ENCODE assay signal across 12 mouse cellular contexts in the genomic region with DNA sequence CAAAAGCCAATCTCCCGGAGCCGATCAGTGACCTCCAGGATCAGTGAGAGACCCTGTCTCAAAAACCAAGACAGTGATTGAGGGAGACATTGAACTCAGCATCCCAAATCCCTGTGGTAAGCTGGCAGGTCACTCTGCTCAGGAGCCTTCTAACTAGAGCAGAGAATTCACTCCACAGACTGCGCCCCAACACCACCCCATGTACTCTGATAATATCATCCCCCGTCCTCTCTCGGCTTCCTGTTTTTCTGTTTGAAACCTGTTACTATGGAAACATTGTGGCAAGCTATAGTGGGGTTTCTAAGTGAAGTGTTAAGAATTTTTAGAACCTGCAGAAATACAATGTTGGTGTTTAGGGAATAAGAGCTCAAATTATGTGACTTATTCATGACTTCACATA. TPM values are rescaled to one million over a fixed set of nuclear protein-coding genes. Genes with fewer than 3 reads are reported as not detected.
DNase-seq lines count a peak whose midpoint lies in the region; ATAC-seq and TF ChIP-seq lines count a peak whose summit lies in the region.
"Had no signal": no experiment of that assay in that cellular context is flagged by ENCODE, and none has a peak within 500 bp of the region (broad histone marks: within the 10 kb centered on the region; RNA-seq: fewer than 3 reads in every experiment).

No protein-coding gene starts in this region.

- peak; percentile 24 to 31 for DNase-seq in kidney, postnatal 36 days
- peak; percentile 41 for DNase-seq in CH12.LX (ENCODE audit: extremely low read depth)
- DNase-seq in spleen, postnatal 36 days (ENCODE audit: low spot score in 2 of 2), result peak; percentile 73 to 77
- no peak for DNase-seq in cerebellum, adult 18-20 months
- no peak for DNase-seq in embryonic facial prominence, embryonic 10.5 days (ENCODE audit: low spot score)
- DNase-seq in forebrain, embryonic 10.5 days (ENCODE audit: extremely low spot score, low spot score), result no peak
- DNase-seq: embryo, embryonic 11 days had no signal

- H3K27ac ChIP-seq in kidney, embryonic 16.5 days (ENCODE audit: low read length), result no peak overlapping the region
- no peak overlapping the region for H3K27ac ChIP-seq in CH12.LX (ENCODE audit: insufficient read depth, low read depth)
- H3K27ac ChIP-seq in embryonic facial prominence, embryonic 10.5 days (replicated peaks), result no peak overlapping the region
- H3K27ac ChIP-seq in forebrain, embryonic 10.5 days, result no peak overlapping the region
- H3K27ac ChIP-seq: liver, embryonic 12.5 days; neural tube, embryonic 12.5 days; stomach, embryonic 15.5 days had no signal

- dilution Hi-C loops in CH12.LX (cut with MboI; ENCODE audit: extremely low pct_ligation_motif_present, extremely low pct_unique_long_range_greater_than_20kb, low sequenced_read_pairs), result no loop called here

- peaks cover 17% of the 10 kb centered on the region for H3K4me1 ChIP-seq in kidney, embryonic 16.5 days (ENCODE audit: insufficient read depth, low read length)
- peaks cover 7 to 20% of the 10 kb centered on the region in 2 experiments; a peak in 2 of 4 replicates for H3K4me1 ChIP-seq in CH12.LX (ENCODE audit: control insufficient read depth in 1 of 2, insufficient read depth in 2 of 2)
- peaks cover 14% of the 10 kb centered on the region for H3K4me1 ChIP-seq in embryonic facial prominence, embryonic 10.5 days
- H3K4me1 ChIP-seq in forebrain, embryonic 10.5 days, result peaks cover 10% of the 10 kb centered on the region

- TF ChIP-seq CTCF in CH12.LX (conservative IDR thresholded peaks at IDR 0.05 in 1 of 2, IDR thresholded peaks at IDR 0.05 in 1 of 2; ENCODE audit: low read depth in 2 of 2, low read length in 2 of 2), result no peak

- H3K27me3 ChIP-seq in kidney, embryonic 16.5 days (ENCODE audit: insufficient read depth, low read length), result no peaks in the 10 kb centered on the region
- no peaks in the 10 kb centered on the region for H3K27me3 ChIP-seq in CH12.LX (replicated peaks)
- no peaks in the 10 kb centered on the region for H3K27me3 ChIP-seq in embryonic facial prominence, embryonic 10.5 days (replicated peaks; ENCODE audit: low read depth, poor library complexity, severe bottlenecking)
- H3K27me3 ChIP-seq in forebrain, embryonic 10.5 days (ENCODE audit: poor library complexity, severe bottlenecking), result no peaks in the 10 kb centered on the region
- H3K27me3 ChIP-seq: liver, embryonic 12.5 days; neural tube, embryonic 12.5 days; stomach, embryonic 15.5 days had no signal

- no peak for ATAC-seq in kidney, embryonic 16.5 days (ENCODE audit: low FRiP score, low TSS enrichment)
- peak; percentile 78 for ATAC-seq in inflammation-experienced regulatory T-cells, adult 6 months
- ATAC-seq: liver, embryonic 12.5 days had no signal

- H3K36me3 ChIP-seq in kidney, embryonic 16.5 days (ENCODE audit: insufficient read depth, low read length), result no peaks in the 10 kb centered on the region
- no peaks in the 10 kb centered on the region for H3K36me3 ChIP-seq in CH12.LX (replicated peaks in 1 of 2; ENCODE audit: control insufficient read depth in 1 of 2, insufficient read depth in 1 of 2, low read length in 1 of 2)
- no peaks in the 10 kb centered on the region for H3K36me3 ChIP-seq in embryonic facial prominence, embryonic 10.5 days (replicated peaks)
- no peaks in the 10 kb centered on the region for H3K36me3 ChIP-seq in forebrain, embryonic 10.5 days (replicated peaks)
- H3K36me3 ChIP-seq: liver, embryonic 12.5 days; neural tube, embryonic 12.5 days; stomach, embryonic 15.5 days had no signal

- in situ Hi-C loops in CH12.LX (cut with MboI; ENCODE audit: low pct_ligation_motif_present, low pct_unique_long_range_greater_than_20kb, low sequenced_read_pairs), result no loop called here

- 65% methylated on average over 5 of the region's 5 CpGs for WGBS in kidney, embryonic 16.5 days
- WGBS in embryonic facial prominence, embryonic 10.5 days, result 84% methylated on average over 5 of the region's 5 CpGs
- 86% methylated on average over 5 of the region's 5 CpGs for WGBS in forebrain, embryonic 10.5 days

- TF ChIP-seq POLR2A in CH12.LX (IDR thresholded peaks at IDR 0.05; ENCODE audit: low read depth, low read length), result no peak

- no peak for TF ChIP-seq RAD21 in CH12.LX (IDR thresholded peaks at IDR 0.05; ENCODE audit: low read depth, low read length)

- H3K9me3 ChIP-seq in kidney, embryonic 16.5 days (ENCODE audit: low read length), result no peaks in the 10 kb centered on the region
- H3K9me3 ChIP-seq in CH12.LX (replicated peaks; ENCODE audit: low read length), result no peaks in the 10 kb centered on the region
- H3K9me3 ChIP-seq in embryonic facial prominence, embryonic 10.5 days, result no peaks in the 10 kb centered on the region
- H3K9me3 ChIP-seq in forebrain, embryonic 10.5 days, result no peaks in the 10 kb centered on the region
- H3K9me3 ChIP-seq: liver, embryonic 12.5 days; neural tube, embryonic 12.5 days; stomach, embryonic 15.5 days had no signal

- H3K79me2 ChIP-seq in CH12.LX (replicated peaks; ENCODE audit: control insufficient read depth, extremely low read depth, insufficient read depth, poor library complexity, severe bottlenecking), result no peaks in the 10 kb centered on the region

- TF ChIP-seq EP300 in CH12.LX (IDR thresholded peaks at IDR 0.05; ENCODE audit: low read length), result no peak

- H3K4me2 ChIP-seq in kidney, embryonic 16.5 days (replicated peaks; ENCODE audit: low read depth, low read length), result no peak overlapping the region
- H3K4me2 ChIP-seq in CH12.LX (ENCODE audit: insufficient read depth, low read depth, poor library complexity, severe bottlenecking), result no peak overlapping the region
- H3K4me2 ChIP-seq: liver, embryonic 12.5 days; neural tube, embryonic 12.5 days; stomach, embryonic 15.5 days had no signal

- no peak overlapping the region for H3K4me3 ChIP-seq in kidney, embryonic 16.5 days (ENCODE audit: low read length)
- no peak overlapping the region for H3K4me3 ChIP-seq in CH12.LX (replicated peaks in 1 of 3; ENCODE audit: low read depth in 2 of 3, low read length in 2 of 3, poor library complexity in 1 of 3)
- no peak overlapping the region for H3K4me3 ChIP-seq in embryonic facial prominence, embryonic 10.5 days
- no peak overlapping the region for H3K4me3 ChIP-seq in forebrain, embryonic 10.5 days
- H3K4me3 ChIP-seq: liver, embryonic 12.5 days; neural tube, embryonic 12.5 days; stomach, embryonic 15.5 days had no signal

- no peak overlapping the region for H3K9ac ChIP-seq in kidney, embryonic 16.5 days (replicated peaks; ENCODE audit: low read length)
- H3K9ac ChIP-seq in CH12.LX (ENCODE audit: insufficient read depth, low read depth), result no peak overlapping the region
- H3K9ac ChIP-seq: liver, embryonic 12.5 days; neural tube, embryonic 12.5 days; stomach, embryonic 15.5 days had no signal

TF ChIP-seq in CH12.LX, 34 proteins besides CTCF, POLR2A, EP300 and RAD21:
- TF ChIP-seq MAX (IDR thresholded peaks at IDR 0.05; ENCODE audit: low read length) (no peak), MXI1 (IDR thresholded peaks at IDR 0.05; ENCODE audit: low read depth, low read length) (no peak), UBTF (IDR thresholded peaks at IDR 0.05; ENCODE audit: low read depth, low read length) (no peak), HCFC1 (IDR thresholded peaks at IDR 0.05; ENCODE audit: low read depth, low read length) (no peak), NRF1 (IDR thresholded peaks at IDR 0.05; ENCODE audit: low read depth, low read length) (no peak), ZKSCAN1 (IDR thresholded peaks at IDR 0.05; ENCODE audit: borderline replicate concordance, low read depth, low read length) (no peak), ELF1 (IDR thresholded peaks at IDR 0.05; ENCODE audit: low read depth, low read length) (no peak), PAX5 (IDR thresholded peaks at IDR 0.05; ENCODE audit: low read length) (no peak), USF2 (conservative IDR thresholded peaks at IDR 0.05; ENCODE audit: low read depth, low read length) (no peak), SIN3A (IDR thresholded peaks at IDR 0.05; ENCODE audit: low read length) (no peak), CHD2 (IDR thresholded peaks at IDR 0.05; ENCODE audit: low read length) (no peak), TCF12 (IDR thresholded peaks at IDR 0.05; ENCODE audit: low read depth, low read length) (no peak), IRF4 (IDR thresholded peaks at IDR 0.05; ENCODE audit: low read depth, low read length) (no peak), E2F4 (IDR thresholded peaks at IDR 0.05; ENCODE audit: insufficient replicate concordance, low read depth, low read length) (no peak), ZC3H11A (IDR thresholded peaks at IDR 0.05; ENCODE audit: low read depth, low read length) (no peak), ZMIZ1 (IDR thresholded peaks at IDR 0.05; ENCODE audit: low read depth, low read length) (no peak)
TF ChIP-seq in CH12.LX: peak in this region for 0.

RNA-seq across cellular contexts. Expression of gene Thap12, which starts 8.9 kb away (rescaled TPM):
- polyA plus RNA-seq in kidney, embryonic 16.5 days (2015; fragmentation: Nextera tagmentation; extraction: Ambion mirVana), result 53.7 and 54.4 TPM in 2 replicates
- total RNA-seq in CH12.LX (2012; rRNA removed), result 29.6 and 37.4 TPM in 2 replicates
- 92.9 and 102 TPM in 2 replicates for total RNA-seq in CH12.LX (2014; rRNA removed)
- 60.7 and 70.1 TPM in 2 replicates for polyA plus RNA-seq in CH12.LX (2012; ENCODE audit: insufficient read length, low read depth)
- polyA plus RNA-seq in inflammation-experienced regulatory T-cells, adult 6 months (2017; shearing (Covaris generic)), result 10 to 100 TPM; 13.2 to 14.9 (median 13.9) TPM
- polyA plus RNA-seq in embryonic facial prominence, embryonic 10.5 days (2016; fragmentation: Nextera tagmentation; extraction: Ambion mirVana), result 56.8 and 57.5 TPM in 2 replicates
- polyA plus RNA-seq in forebrain, embryonic 10.5 days (2016; fragmentation: Nextera tagmentation; extraction: Ambion mirVana), result 58.1 and 58.2 TPM in 2 replicates

RNA-seq across cellular contexts. Expression of gene Emsy, which starts 37.5 kb away (rescaled TPM):
- 29.1 and 39.4 TPM in 2 replicates for polyA plus RNA-seq in kidney, embryonic 16.5 days (2015; fragmentation: Nextera tagmentation; extraction: Ambion mirVana)
- total RNA-seq in CH12.LX (2012; rRNA removed) (14.6 and 15.0 TPM in 2 replicates), CH12.LX (2014; rRNA removed) (11.2 and 12.3 TPM in 2 replicates)
- polyA plus RNA-seq in CH12.LX (2012; ENCODE audit: insufficient read length, low read depth), result 19.8 and 25.2 TPM in 2 replicates
- polyA plus RNA-seq in inflammation-experienced regulatory T-cells, adult 6 months (2017; shearing (Covaris generic)), result 10 to 100 TPM; 59.5 to 72.4 (median 63.1) TPM
- polyA plus RNA-seq in embryonic facial prominence, embryonic 10.5 days (2016; fragmentation: Nextera tagmentation; extraction: Ambion mirVana), result 46.3 and 47.6 TPM in 2 replicates
- polyA plus RNA-seq in forebrain, embryonic 10.5 days (2016; fragmentation: Nextera tagmentation; extraction: Ambion mirVana), result 40.6 and 43.0 TPM in 2 replicates

Comparison
In these comparisons a context has a peak if more than half of its experiments do, and no peak if none do; other contexts are left out.
1. DNase-seq: peak in kidney, postnatal 36 days (2 of 2), CH12.LX (single experiment) and spleen, postnatal 36 days (2 of 2); none in cerebellum, adult 18-20 months (0 of 2), embryonic facial prominence, embryonic 10.5 days (single experiment) and forebrain, embryonic 10.5 days (single experiment).